Mouse (Mus musculus): ENCODE results near the gene Cand2. TPM values are rescaled to one million over a fixed set of nuclear protein-coding genes. Genes with fewer than 3 reads are reported as not detected.

The Cand2 gene
- polyA plus RNA-seq, 1 experiment from 2014 or later: 40.8 TPM

GRCm38 (mm10) chr6:115782781-115783180, 8.4 kb downstream of the Cand2 start:
- 93% methylated on average over 3 of the region's 3 CpGs for WGBS
- H3K27ac ChIP-seq: no peak overlapping the region
- no peak overlapping the region for H3K9ac ChIP-seq
- no peaks in the 10 kb centered on the region for H3K4me1 ChIP-seq
- H3K4me2 ChIP-seq: no peak overlapping the region
- no peak overlapping the region for H3K4me3 ChIP-seq (replicated peaks)
- no peaks in the 10 kb centered on the region for H3K9me3 ChIP-seq
- peaks cover 89% of the 10 kb centered on the region for H3K36me3 ChIP-seq (replicated peaks)
- H3K27me3 ChIP-seq: no peaks in the 10 kb centered on the region
- ATAC-seq (ENCODE audit: low FRiP score): no peak

- Histone ChIP-seq H3K9ac (no peak overlapping the region), H3K4me2 (no peak overlapping the region), H3K27ac (no peak overlapping the region), H3K9me3 (no peaks in the 10 kb centered on the region), H3K4me1 (no peaks in the 10 kb centered on the region), H3K36me3 (replicated peaks) (peaks cover 98% of the 10 kb centered on the region), H3K4me3 (replicated peaks) (no peak overlapping the region), H3K27me3 (no peaks in the 10 kb centered on the region)
- ATAC-seq (ENCODE audit: low FRiP score): no peak
- 83% methylated on average over 10 of the region's 10 CpGs for WGBS
Observed at GRCm38 (mm10) chr6:115791016-115791415, 16.7 kb downstream of the Cand2 start.

DNA sequence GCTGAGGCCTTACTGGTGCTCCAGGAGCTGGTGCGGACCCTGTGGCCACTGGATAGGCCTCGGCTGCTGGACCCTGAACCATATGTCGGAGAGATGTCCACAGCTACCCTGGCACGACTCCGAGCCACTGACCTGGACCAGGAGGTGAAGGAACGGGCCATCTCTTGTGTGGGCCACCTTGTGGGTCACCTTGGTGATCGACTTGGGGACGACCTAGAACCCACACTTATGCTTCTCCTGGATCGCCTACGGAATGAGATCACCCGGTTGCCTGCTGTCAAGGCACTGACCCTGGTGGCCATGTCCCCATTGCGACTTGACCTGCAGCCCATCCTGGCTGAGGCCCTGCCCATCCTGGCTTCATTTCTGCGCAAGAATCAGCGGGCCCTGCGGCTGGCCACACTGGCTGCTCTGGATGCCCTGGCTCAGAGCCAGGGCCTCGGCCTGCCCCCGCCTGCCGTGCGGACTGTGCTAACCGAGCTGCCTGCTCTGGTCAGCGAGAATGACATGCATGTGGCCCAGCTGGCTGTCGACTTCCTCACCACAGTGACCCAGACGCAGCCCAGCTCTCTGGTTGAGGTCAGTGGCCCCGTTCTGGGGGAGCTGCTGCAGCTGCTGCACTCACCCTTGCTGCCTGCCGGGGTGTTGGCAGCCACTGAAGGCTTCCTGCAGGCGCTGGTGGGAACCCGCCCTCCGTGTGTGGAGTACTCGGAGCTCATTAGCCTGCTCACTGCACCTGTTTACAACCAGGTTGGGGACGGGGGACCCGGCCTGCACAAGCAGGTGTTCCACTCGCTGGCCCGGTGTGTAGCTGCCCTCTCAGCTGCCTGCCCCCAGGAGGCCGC, 17.7 kb downstream of the Cand2 start:
- H3K9ac ChIP-seq: no peak overlapping the region
- H3K27me3 ChIP-seq: no peaks in the 10 kb centered on the region
- H3K9me3 ChIP-seq: no peaks in the 10 kb centered on the region
- no peak overlapping the region for H3K4me2 ChIP-seq
- WGBS: 92% methylated on average over 34 of the region's 34 CpGs
- ATAC-seq (ENCODE audit: low FRiP score): no peak
- no peak overlapping the region for H3K27ac ChIP-seq
- no peak overlapping the region for H3K4me3 ChIP-seq (replicated peaks)
- peaks cover 98% of the 10 kb centered on the region for H3K36me3 ChIP-seq (replicated peaks)
- no peaks in the 10 kb centered on the region for H3K4me1 ChIP-seq

GRCm38 (mm10) chr6:115792691-115793215, 18.4 kb downstream of the Cand2 start:
- no peak for ATAC-seq (ENCODE audit: low FRiP score)
- Histone ChIP-seq H3K27ac (no peak overlapping the region), H3K27me3 (no peaks in the 10 kb centered on the region), H3K36me3 (replicated peaks) (peaks cover 98% of the 10 kb centered on the region), H3K4me1 (no peaks in the 10 kb centered on the region), H3K4me3 (replicated peaks) (no peak overlapping the region), H3K4me2 (no peak overlapping the region), H3K9me3 (no peaks in the 10 kb centered on the region), H3K9ac (no peak overlapping the region)
- 94% methylated on average over 21 of the region's 21 CpGs for WGBS

GRCm38 (mm10) chr6:115801811-115802210, 27.5 kb downstream of the Cand2 start:
- Histone ChIP-seq H3K27ac (no peak overlapping the region), H3K9me3 (no peaks in the 10 kb centered on the region), H3K4me1 (peaks cover 16% of the 10 kb centered on the region), H3K9ac (no peak overlapping the region), H3K4me2 (no peak overlapping the region), H3K27me3 (no peaks in the 10 kb centered on the region), H3K36me3 (replicated peaks) (peaks cover 96% of the 10 kb centered on the region), H3K4me3 (replicated peaks) (no peak overlapping the region)
- no peak for ATAC-seq (ENCODE audit: low FRiP score)
- WGBS: 98% methylated on average over 3 of the region's 3 CpGs

DNA sequence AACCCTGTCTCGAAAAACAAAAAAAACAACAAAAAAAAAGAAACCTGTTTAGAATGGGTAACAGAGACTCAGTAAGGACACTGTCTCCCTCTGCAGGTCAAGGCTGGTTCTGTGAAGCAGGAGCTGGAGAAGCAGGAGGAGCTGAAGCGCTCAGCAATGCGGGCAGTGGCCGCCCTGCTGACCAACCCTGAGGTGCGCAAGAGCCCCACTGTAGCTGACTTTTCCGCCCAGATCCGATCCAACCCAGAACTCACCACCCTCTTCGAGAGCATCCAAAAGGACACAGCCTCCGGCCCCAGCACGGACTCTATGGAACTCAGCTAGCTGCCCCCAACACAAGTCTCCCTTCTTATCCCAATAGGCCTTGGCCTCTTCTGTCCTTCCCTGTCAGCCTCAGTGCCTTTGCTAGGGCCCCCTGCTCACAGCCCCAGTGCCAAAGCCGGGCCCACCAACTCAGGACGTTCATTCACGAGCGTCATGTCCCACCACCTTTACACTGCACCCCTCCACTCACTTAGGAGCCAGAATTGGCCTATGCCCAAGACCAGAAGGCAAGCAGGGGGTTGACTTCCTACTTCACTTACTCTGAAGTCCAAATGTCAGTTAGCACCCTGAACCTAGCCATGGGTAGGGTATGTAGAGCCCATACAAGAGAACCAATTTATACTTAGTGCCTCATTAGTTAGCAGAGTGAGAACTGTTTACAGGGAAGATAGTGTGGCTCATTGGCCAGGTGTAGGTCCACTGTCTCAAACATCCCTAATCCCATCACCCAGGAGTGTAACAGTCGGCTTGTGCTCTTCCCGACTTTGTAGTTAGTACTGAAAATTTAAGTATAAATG, 29.4 kb downstream of the Cand2 start:
- Histone ChIP-seq H3K4me2 (no peak overlapping the region), H3K36me3 (replicated peaks) (peaks cover 83% of the 10 kb centered on the region), H3K4me1 (peaks cover 23% of the 10 kb centered on the region), H3K27me3 (no peaks in the 10 kb centered on the region), H3K27ac (no peak overlapping the region), H3K9ac (no peak overlapping the region), H3K4me3 (replicated peaks) (no peak overlapping the region), H3K9me3 (no peaks in the 10 kb centered on the region)
- ATAC-seq (ENCODE audit: low FRiP score): peak; percentile 47
- 45% methylated on average over 16 of the region's 16 CpGs for WGBS

- no peaks in the 10 kb centered on the region for H3K27me3 ChIP-seq
- WGBS: 72% methylated on average over 10 of the region's 10 CpGs
- H3K4me3 ChIP-seq (replicated peaks): no peak overlapping the region
- no peaks in the 10 kb centered on the region for H3K9me3 ChIP-seq
- peaks cover 75% of the 10 kb centered on the region for H3K36me3 ChIP-seq (replicated peaks)
- no peak overlapping the region for H3K9ac ChIP-seq
- H3K4me2 ChIP-seq: no peak overlapping the region
- H3K4me1 ChIP-seq: peaks cover 23% of the 10 kb centered on the region
- no peak overlapping the region for H3K27ac ChIP-seq
- ATAC-seq (ENCODE audit: low FRiP score): no peak
Observed at GRCm38 (mm10) chr6:115804432-115805192, 30.3 kb downstream of the Cand2 start.

DNA sequence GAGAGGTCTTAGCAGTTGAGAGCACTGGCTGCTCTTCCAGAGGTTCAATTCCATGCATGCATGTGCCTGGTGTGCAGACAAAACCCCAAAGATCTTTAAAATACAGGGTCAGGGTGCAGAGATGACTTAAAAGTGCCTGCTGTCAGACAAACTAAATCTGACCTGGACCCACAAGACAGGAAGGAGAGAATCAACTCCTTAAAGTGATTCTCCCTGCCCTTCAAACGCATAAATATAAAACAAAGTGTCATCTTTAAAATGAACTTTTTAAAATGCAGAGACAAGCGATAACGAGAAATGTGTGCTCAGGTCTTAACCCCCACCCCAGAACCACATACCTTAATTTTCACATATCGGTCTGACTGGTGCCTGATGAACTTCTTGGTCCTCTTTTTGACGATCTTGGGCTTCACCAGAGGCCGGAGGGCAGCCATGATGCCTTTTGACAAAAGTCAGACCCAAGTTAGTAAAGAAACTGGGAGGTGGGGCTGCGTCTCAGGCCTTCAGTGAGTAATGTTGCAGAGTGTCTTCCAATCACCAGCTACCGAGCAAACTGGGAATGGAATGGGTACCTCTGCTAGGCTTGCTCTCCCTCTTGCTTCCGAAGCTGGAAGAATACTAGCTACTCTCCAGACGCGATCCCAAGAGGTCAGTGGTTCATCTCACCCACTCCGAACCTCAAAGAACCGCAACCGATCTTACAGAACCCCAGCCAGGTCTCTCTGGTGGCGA, 33.3 kb downstream of the Cand2 start:
- peaks cover 23% of the 10 kb centered on the region for H3K4me1 ChIP-seq
- H3K27me3 ChIP-seq: no peaks in the 10 kb centered on the region
- H3K36me3 ChIP-seq (replicated peaks): peaks cover 48% of the 10 kb centered on the region
- WGBS: 3% methylated on average over 15 of the region's 15 CpGs
- H3K4me2 ChIP-seq: peak overlapping the region; percentile 82
- peak overlapping the region; percentile 97 for H3K27ac ChIP-seq
- no peak for ATAC-seq (ENCODE audit: low FRiP score)
- peak overlapping the region; percentile 99 for H3K9ac ChIP-seq
- peak overlapping the region; percentile 84 for H3K4me3 ChIP-seq (replicated peaks)
- H3K9me3 ChIP-seq: no peaks in the 10 kb centered on the region

- Histone ChIP-seq H3K9ac (peak overlapping the region; percentile 99), H3K9me3 (no peaks in the 10 kb centered on the region), H3K4me1 (peaks cover 23% of the 10 kb centered on the region), H3K4me2 (peak overlapping the region; percentile 82), H3K4me3 (replicated peaks) (peak overlapping the region; percentile 84), H3K27ac (peak overlapping the region; percentile 97), H3K27me3 (no peaks in the 10 kb centered on the region), H3K36me3 (replicated peaks) (peaks cover 43% of the 10 kb centered on the region)
- 0% methylated on average over 22 of the region's 22 CpGs for WGBS
- no peak for ATAC-seq (ENCODE audit: low FRiP score)
Observed at GRCm38 (mm10) chr6:115808196-115808487, 33.8 kb downstream of the Cand2 start.

GRCm38 (mm10) chr6:115808488-115809231, 34.3 kb downstream of the Cand2 start, which contains the start of gene Rpl32:
Rpl32 (minus strand) TSS chr6:115808747.
- no peaks in the 10 kb centered on the region for H3K9me3 ChIP-seq
- under 1% methylated on average over 47 of the region's 47 CpGs for WGBS
- ATAC-seq (ENCODE audit: low FRiP score): peak; percentile 88

DNA sequence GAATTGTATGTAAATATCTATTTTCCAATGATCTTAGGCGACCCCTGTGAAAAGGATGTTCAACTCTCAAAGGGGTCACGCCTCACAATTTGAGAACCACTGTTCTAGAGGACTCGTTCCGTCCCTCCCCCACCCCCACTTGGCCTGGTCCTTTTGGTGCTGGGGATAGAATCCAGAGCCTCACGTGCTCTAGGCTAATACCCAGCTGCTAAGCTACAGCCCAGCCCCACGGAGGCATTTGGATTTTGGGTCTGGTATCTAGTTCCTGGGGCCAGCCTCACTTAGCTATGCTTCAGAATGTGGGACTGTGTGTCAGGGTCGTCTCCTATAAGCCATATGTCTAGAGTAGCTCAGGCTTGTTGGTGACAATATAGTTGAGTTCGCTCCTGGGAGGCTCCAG, 37.3 kb downstream of the Cand2 start:
- H3K27ac ChIP-seq: no peak overlapping the region
- ATAC-seq (ENCODE audit: low FRiP score): no peak
- no peaks in the 10 kb centered on the region for H3K9me3 ChIP-seq
- no peak overlapping the region for H3K9ac ChIP-seq
- H3K4me2 ChIP-seq: no peak overlapping the region
- peaks cover 9% of the 10 kb centered on the region for H3K4me1 ChIP-seq
- no peak overlapping the region for H3K4me3 ChIP-seq (replicated peaks)
- whole genome bisulfite sequencing: 77% methylated on average over 8 of the region's 8 CpGs
- H3K36me3 ChIP-seq (replicated peaks): peaks cover 9% of the 10 kb centered on the region
- no peaks in the 10 kb centered on the region for H3K27me3 ChIP-seq

More at GRCm38 (mm10) chr6:115808488-115809231, 34.3 kb downstream of the Cand2 start, which contains the start of gene Rpl32:
- Histone ChIP-seq H3K27ac (peak within 1 kb of the TSS; percentile 97), H3K9ac (peak within 1 kb of the TSS; percentile 99), H3K4me1 (peaks cover 23% of the 10 kb centered on the region), H3K27me3 (no peaks in the 10 kb centered on the region), H3K4me2 (peak within 1 kb of the TSS; percentile 82), H3K36me3 (replicated peaks) (peaks cover 39% of the 10 kb centered on the region), H3K4me3 (replicated peaks) (peak within 1 kb of the TSS; percentile 84)

Measured in forebrain, embryonic 12.5 days (tissue).